Mouse (Mus musculus) monocyte, adult 5-6 weeks (primary cell): ENCODE measurements around the gene Lrrc1. TPM values are rescaled to one million over a fixed set of nuclear protein-coding genes. Genes with fewer than 3 reads are reported as not detected.
A peak's percentile ranks its signal among the peaks of the same experiment; 100 is the strongest.

Experiments
- ATAC-seq: fragments of 153-309, 156-312 bp; replicated peaks from 2 replicates; pipeline ENCODE4 v1.8.0; 2017; ENCODE audit warnings: mild to moderate bottlenecking; ENCODE audit not compliant: low TSS enrichment, insufficient number of reproducible peaks, severe bottlenecking, poor library complexity, low FRiP score
- total RNA-seq: library from RNA; stranded (forward); fragments of 200-1000, 200-491, 200-594 nt; gene quantifications from 3 replicates; pipeline ENCODE4 v1.2.3, GENCODE M21; 2017

The Lrrc1 gene
- total RNA-seq, 1 experiment from 2014 or later, result 4.6 TPM

DNA sequence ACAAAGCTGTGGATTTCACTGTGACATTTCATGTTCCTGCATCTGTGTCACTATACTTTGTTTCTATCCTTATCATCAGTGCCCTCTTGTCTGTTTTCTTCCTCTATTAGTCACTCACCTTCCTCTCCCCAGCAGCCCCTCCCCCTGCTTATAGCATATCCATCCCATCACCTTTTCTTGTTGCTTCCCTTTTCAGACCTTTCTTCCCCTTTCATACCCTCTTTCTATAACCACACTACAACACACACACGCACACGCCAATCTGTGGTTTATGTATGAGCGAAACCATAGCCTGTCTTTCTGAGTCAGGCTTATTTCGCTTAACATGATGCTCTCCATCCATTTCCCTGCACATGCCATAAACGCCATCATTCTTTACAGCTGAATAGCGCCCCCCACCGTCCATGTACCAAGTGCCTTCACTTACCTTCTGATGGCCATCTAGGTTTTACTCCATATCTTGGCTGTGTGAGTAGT is 6.4 kb upstream of the Lrrc1 start:
- ATAC-seq, result peak; percentile 56

DNA sequence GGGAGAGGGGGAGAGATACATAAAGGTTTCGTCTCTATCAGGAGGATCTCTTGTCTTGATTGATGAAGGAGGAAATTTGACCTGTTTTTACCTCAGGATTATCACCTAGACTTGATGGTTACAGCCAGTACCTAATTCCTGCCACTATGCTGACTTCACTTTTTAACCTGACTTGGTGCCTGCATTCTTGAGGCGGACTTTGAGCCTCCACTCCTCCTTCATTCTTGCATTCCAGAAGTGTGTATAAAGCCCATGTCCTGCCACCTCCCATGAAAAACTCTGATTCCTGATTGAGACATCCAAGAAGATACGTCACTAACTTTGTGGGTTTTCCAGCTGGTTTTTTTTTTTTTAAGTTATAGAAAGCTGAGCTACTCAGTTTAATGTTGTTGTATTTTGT is 1.3 kb upstream of the Lrrc1 start:
- ATAC-seq, result no peak

GRCm38 (mm10) chr9:77545068-77545421 is 375 bp upstream of the Lrrc1 start:
- ATAC-seq, result no peak

GRCm38 (mm10) chr9:77543351-77544321 is 1.0 kb downstream of the Lrrc1 start:
- peak; percentile 27 for ATAC-seq

DNA sequence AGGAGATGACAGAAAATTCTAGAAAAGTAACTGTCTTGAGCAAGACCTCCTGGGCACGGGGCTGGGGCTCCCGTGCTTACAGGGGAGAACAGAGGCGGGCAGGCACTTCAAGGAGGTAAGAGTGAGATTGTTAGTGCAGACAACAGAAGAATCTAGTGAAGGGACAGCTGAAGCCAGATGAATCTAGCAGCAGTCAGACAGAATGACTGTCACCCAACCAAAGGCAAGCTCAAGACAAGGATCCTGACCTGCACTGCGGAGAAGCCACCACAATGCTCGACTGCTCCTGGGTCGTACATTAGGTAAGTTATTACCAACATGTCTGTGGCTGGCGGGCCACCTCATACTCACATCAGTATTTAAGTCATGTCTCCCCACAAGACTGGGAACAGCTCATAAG is 3.1 kb downstream of the Lrrc1 start:
- no peak for ATAC-seq

DNA sequence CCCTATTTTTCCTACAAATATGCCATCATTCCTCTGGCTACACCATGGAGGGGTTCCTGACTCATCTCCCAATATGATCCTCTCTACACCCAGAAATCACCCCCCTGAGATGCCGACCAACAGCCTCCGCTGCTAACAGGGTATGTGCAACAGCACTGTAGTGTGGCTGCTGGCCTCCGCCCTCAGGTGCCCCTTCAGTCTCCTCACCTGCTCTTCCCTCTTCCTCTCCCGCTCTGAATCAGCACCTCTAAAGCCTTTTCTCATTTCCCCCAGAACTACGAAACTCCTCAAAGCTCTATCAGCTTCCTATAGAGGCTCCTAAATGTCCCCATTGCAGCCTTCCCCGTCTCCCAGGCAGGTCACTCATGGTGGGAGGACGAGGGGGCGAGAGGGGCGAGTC is 5.4 kb downstream of the Lrrc1 start:
- ATAC-seq, result no peak

- no peak for ATAC-seq
Observed at GRCm38 (mm10) chr9:77537357-77537756, 7.3 kb downstream of the Lrrc1 start.

DNA sequence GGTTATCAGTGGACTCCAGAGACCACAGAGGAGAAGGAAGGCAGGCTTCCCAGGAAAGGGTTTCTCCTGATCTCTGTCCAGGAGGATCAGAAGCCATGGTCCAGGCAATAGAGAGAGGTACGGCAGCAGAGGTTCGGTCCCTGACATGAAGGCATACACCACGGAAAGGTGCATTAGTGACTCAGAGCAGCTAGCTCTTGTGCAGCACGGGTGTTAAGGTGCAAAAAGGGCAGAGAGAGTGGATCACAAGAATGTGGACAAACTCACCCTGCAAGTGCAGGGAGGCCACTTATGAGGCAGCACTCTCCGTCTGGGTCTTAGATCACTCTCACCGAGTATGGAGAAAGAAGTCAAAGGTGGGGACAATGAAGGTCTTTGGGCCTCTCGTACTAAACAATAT is 7.8 kb downstream of the Lrrc1 start:
- no peak for ATAC-seq

GRCm38 (mm10) chr9:77536286-77536685 is 8.4 kb downstream of the Lrrc1 start:
- no peak for ATAC-seq

GRCm38 (mm10) chr9:77535021-77535744 is 9.5 kb downstream of the Lrrc1 start:
- ATAC-seq, result no peak

GRCm38 (mm10) chr9:77528379-77529041 is 16.2 kb downstream of the Lrrc1 start:
- peak; percentile 91 for ATAC-seq

GRCm38 (mm10) chr9:77527170-77527569 is 17.5 kb downstream of the Lrrc1 start:
- peak; percentile 44 for ATAC-seq

GRCm38 (mm10) chr9:77526715-77527114 is 18.0 kb downstream of the Lrrc1 start:
- no peak for ATAC-seq

- no peak for ATAC-seq
Observed at GRCm38 (mm10) chr9:77525595-77526295, 18.9 kb downstream of the Lrrc1 start.

DNA sequence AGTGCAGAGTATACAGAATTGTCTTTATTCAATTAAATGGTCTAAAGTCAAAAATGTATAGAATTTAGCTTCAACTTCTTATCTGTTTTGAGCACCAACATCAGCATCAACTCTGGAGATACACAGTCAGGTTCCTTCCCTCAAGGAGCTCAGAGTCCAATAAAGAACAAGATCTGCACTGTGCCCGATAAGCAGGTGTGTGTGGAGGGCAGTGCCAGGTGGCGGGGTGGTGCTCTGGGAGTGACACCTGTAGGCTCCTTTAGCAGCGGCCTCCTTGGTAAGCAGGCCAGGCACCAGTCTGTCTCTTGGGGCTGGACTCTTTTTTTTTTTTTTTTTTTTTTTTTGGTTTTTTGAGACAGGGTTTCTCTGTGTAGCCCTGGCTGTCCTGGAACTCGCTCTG is 20.9 kb downstream of the Lrrc1 start:
- no peak for ATAC-seq

DNA sequence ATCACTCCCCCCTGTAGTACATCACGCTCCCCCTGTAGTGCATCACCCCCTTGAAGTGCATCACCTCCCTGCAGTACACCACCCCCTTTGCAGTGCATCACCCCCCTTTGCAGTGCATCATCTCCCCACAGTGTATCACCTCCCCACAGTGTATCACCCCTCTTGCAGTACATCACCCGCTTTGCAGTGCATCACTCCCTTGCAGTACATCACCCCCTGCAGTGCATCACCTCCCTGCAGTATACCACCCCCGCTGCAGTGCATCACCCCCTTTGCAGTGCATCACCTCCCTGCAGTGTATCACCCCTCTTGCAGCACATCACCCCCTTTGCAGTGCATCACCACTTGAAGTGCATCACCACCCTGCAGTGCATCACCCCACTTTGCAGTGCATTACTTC is 22.2 kb downstream of the Lrrc1 start:
- no peak for ATAC-seq

DNA sequence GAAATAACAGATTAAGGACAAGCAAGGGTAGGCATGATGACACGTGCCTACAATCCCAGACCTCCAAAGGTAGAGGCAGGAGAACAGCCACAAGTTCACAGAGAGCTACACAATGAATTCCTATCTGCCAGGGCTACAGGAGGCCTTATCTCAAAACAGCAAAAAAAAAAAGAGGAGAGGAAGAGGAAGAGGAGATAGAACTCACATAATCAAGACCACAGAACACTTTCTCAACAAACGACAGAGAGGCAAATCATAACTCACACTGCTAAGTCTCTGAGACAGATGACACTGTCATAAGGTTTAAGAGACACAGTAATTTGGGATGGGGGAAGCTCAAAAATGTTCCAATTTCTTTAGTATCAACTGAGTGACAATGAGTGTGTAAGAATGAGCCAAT is 25.5 kb downstream of the Lrrc1 start:
- ATAC-seq, result no peak

DNA sequence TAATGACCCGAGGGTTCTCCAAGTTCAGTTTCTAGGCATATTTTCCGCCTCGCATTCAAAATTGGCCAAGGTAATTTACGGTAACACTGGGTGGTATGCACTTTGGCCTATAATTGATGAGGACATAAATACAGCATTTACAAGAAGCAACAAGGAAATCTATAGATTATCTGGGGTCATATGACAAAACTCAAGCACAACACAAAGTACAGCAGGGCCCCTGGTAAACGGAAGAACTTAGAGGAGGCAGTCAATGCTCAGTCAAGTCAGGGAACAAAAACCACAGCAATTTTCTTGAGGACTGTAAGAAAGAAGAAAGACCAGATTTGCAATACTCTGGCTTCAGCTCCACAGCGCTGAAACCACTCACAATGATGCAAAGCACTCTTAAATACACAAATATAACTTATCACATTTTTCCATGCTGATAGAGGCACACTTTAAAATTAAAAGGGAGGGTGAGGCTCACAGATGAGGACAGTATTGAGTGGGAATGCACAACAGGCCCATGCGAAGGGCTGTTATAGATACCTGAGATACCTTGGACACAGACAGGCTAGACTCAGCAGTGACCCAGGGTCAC is 27.8 kb downstream of the Lrrc1 start:
- ATAC-seq, result no peak
